Mouse (Mus musculus) mesoderm, embryonic 11.5 days (tissue): ENCODE measurements around the gene Dusp14.

Experiments used
- DNase-seq: peaks from one replicate; pipeline ENCODE4 v3.0.0-alpha.2; 2012; ENCODE audit warnings: low read depth, low spot score

Dusp14 gene

DNA sequence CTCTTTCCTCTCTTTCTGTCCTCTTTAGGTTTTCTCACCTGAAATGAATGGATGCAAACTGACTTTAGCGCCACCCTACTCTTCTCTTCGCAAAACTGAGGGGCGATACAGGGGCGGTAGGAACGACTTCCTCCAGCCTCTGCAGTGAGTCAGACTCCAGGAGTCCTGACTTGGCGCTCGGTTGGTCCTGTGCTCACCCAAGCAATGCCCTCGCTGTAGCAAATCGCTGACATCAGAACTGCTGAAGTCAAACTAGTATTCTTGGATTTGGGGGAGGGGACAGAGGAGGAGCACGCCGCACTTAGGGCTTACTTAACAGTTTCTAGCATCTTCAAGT lies at the start of gene Dusp14:
TSS of gene Dusp14 (minus strand) at position 228 of the 337 bp plus-strand sequence.
- no peak for DNase-seq

DNA sequence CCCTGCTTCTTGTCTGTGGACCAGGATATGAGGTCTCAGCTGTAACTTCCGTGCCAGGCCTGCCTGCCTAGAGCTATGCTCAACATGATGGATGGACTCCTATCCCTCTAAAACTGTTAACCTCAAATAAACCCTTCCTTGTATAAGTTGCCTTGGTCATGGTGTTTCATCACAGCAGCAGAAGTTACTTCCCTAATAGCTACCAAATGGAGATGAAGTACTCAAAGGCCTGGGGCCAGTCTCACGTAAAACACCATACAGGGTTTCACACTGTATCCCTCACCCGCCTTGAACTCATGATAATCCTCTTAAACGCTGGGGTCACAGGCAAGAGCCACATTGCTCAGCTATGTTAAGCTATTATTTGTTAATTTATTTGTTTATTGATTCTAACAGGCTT lies 48.4 kb upstream of the Dusp14 start:
- DNase-seq: no peak

DNA sequence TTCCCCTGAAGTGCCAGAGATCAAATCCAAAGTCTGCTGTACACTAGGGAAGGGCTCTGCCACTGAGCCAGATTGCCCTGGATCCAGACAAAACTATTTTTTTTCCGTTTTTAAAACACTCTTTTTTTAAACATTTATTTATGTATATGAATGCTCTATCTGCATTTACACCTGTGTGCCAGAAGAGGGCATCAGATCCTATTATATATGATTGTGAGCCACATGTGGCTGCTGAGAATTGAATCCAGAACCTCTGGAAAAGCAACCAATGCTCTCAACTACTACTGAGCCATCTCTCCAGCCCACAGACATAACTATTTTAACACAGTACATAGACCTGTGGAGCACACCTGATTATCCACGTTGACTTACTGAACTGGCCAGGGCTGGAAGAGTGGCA lies 47.2 kb upstream of the Dusp14 start:
- no peak for DNase-seq

DNA sequence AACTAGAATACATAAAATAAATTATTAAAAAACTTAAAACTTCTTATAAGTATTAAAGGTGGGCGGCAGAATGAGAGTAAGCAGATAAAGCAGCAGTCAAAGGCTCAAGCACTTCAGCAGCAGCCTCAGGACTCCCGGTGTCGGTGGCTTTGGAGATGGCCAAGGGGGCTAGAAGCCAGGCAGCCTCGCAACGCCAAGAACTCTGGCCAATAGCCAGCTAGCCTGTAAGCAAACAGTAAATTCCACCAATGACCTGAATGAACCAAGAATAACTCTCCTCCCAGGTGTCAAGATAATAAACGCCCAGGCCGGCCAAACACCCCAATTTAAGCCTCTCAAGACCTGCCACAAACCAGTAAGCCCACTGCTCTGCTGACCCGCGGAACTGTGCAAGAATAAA lies 46.6 kb upstream of the Dusp14 start:
- DNase-seq: no peak

DNA sequence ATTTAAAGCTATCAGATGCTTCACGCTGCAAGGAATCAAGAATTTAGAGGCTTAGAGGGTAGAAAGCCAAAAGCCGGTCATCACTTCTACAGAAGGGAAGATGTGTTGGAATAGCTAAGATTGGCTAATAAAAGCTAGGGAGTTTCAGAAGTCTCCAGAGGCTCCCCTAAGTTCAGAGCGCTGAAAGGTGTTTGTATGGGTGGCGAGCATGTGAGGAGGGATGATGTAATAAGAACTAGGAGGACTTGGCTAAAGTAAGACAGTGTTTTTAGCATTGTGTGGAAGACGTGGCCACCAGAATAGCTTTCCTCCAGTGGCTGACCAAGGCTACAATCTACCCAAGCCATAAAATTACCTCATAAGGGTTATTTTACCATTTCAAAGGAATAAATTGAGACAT lies 44.6 kb upstream of the Dusp14 start:
- no peak for DNase-seq

DNA sequence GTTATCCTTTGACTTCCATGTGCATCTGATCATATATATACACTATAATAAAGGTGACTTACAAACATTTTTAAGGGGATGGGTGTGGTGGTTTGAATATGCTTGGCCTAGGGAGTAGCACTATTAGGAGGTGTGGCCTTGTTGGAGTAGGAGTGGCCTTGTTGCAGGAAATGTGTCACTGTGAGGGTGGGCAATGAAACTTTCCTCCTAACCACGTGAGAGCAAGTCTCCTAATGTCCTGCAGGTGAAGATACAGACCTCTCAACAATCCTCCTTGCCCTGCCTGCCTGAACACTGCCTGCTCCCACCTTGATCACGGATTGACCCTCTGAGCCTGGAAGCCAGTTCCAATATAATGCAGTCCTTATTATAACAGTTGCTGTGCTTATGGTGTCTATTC lies 38.1 kb upstream of the Dusp14 start:
- no peak for DNase-seq

DNA sequence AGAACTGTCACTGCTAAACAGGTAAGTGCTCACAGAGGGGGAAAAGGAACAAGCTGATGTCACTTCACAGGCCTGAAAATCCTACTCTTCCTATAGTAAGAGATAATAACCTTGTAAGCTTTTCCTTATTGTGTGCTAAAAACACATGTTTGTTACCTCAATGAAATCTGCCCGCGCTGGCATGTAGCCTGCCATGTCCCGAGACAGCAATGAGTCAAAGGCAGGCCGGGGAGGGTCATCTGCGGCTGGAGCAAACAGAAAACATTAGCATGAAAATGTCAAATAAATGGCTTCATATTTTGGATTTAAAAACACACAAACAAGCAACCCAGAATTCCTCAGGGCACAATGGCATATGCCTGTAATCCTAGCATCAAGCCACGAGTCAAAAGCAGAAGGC lies 35.0 kb upstream of the Dusp14 start:
- no peak for DNase-seq

DNA sequence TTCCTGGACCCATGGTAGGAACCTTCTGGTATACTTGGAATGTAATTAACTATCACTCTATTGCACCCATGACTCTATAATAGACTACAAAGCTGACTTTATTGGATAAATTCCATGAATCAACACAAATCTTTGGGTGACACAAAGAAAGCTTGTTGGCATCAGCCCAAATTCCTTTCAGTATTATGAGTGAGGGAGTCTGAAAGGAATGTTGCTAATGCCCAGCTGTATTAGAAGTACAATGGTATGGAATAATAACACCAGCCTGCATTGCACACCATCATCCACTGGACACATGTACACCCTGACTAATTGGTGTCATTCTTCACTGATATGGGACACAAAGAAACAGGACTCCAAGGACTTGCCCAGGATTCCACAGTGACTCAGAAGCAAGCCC lies 32.1 kb upstream of the Dusp14 start:
- no peak for DNase-seq

DNA sequence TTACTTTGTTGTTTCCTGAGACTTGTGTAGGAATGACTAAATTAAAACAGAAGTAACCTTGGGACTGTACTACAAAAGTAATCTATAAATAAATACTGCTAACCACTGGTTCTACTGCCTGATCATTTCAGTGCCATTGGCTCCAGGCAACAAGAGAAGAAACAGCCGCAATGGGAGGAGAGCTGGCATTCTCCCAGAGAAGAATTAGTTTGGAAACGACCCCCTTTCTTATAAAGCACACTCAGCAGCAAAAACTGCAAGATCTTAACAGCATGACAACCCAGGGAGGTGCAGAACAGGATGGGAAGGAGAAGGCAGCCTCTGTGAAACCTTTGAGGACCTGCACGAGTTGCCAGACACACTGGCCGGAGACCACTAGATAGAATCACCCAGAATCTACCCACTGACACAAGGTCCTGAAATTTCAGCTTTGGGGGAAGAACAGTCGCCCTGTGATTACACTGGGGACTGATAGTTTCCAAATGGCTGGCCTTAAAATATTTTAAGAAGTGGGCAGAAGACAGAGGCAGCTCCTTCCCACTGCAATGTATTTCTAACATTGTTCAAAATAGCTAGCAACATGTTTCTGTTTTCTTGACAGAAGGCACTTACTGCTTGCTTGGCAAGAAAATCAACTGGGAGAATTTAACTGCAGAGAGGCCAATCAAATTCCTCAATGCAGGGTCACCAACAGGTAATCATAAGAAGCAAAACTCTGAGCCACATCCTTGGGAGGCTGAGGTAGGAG lies 28.4 kb upstream of the Dusp14 start:
- DNase-seq: no peak

DNA sequence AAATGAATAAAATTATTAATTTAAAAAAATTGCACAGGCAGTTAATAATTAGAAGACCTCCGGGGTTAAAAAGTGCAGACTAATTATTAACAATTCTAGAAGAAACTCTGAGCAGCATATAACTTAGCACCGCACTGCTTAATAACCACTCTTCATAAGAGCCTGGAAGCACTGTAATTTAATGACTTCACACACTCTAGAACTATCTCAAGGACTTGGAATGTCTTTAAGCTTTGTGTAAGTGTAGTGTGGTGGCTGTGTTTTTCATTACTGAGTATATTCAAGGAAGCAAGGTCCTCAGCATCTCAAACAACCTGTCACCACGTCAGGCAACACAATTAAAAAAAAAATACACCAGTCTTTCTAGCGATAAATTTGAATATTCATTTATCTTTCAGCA lies 26.0 kb upstream of the Dusp14 start:
- DNase-seq: no peak

DNA sequence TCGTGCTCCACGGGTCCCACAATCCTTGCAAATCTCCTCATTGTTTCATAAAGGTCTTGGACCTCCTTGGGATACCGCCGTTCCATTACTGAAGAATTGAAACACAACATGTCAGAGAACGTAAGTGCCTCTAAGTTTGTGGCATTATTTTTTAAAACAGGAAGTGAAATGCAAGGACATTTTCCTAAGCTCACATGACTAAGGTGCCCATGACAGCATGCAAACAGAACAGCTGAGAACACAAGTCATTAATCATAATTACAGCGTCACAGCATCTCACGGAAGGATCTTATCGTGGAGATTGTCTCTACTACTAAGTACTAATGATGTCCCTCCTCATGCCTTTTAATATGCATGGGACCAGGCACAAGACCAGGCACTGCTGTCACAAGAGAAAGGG lies 21.5 kb upstream of the Dusp14 start:
- DNase-seq: no peak

DNA sequence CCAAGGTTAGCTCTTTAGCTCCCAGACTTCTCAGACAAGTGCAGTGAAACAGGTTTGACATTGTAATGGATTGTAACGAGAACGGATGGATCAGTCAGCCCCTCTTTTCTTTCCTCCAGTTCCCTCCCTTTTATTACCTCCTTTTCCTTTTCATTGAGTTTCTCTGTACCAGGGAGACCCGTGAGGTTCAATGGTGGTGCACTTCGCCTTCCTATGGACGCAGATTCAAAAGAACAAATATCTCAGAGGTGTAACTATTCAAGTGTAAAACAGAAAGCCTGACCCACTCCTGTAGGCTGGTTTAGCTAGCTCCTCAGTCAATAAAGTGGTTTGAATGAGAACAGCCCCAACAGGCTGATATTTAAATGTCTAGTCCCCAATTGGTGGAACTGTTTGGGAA lies 12.8 kb upstream of the Dusp14 start:
- DNase-seq: no peak

DNA sequence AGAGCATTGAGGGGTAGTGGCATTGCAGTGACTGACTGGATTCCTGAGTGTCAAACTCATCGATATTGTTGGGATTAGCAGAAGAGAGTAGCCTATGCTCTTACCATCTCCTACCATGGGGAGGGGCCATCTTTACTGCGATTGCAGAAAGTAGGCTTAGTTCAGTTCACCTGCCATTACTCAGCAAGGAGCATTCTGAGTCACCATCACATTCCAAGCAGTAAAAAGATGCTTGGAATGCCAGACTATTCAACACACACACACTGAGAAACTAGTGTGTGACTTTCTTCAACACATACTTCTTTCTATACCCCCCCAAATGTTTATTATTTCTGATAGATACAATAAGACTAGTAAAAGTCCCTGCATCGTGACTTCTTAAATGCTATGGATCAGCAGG lies 11.3 kb upstream of the Dusp14 start:
- DNase-seq: no peak

DNA sequence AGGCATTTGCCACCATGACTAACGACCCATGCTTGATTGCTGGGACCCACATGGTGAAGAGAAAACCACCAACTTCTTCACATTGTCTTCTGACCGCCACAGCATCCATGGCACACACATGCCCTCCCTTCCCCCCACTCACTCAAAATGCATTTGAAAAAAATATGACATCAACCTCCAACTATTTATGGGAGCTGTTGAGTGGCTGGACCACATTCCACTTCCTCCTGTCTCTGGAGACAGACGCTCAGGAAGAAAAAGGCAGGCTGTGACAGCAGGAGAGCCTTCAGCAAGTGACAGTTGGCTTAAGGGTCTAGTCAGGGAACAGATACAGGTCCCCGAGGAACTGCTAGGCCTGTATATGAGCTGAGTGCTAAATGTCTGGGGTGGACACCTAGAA lies 10.8 kb upstream of the Dusp14 start:
- DNase-seq: no peak

DNA sequence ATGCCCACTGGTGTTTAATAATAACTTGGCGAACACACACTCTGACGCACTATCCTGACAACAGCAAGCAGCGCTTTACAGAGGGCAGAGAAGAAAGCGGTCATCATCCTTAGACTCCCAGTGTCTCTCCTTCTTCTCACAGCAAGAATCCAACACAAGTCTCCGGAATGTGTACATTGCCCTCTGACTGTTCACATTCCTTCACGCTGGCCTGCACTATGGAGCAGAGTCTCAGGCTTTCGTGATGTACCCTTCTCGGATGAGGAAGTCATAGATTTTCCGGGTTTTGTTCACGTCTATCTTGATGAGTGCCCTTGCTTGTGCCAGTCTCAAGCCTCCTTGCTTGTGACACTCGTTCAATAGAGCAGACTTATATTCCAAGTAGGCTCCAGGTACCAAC lies 10.3 kb upstream of the Dusp14 start:
- no peak for DNase-seq

DNA sequence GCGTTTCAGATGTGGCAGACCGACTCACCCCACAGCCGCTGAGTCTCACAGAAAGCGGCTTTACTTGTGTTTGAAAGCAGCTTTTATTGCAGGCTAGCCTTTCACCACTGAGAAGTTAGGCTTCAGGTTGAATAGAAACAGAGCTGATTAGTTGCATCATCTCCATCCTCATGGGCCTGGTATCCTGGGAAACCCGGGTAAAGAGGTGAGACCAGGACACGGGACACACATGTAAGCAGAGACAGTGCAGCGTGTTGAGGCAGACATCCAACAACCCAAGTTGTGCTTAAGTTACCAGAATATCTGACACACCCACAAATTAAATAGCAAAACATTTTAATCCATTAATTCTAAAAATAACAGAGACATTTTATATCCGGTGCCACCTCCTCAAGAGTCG lies 9.5 kb upstream of the Dusp14 start:
- DNase-seq: no peak

DNA sequence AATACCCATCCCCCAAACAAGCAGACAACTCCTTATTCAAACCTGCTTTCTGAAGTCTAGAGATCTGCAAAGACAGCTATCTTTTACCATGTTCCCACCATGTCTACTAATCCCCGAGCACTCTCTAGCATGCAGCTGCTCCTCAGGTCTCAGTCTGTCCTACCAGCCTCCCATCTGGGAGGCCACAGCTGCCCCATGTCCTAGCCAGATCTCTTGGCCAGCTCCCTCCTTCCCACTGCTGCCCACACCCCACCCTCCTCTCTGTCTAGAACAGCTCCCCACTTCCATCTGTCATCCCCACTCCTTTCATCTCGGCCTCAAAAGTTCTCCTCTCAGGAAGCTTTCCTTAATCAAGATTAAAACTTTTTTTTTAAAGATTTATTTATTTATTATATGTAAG lies 7.9 kb upstream of the Dusp14 start:
- no peak for DNase-seq

DNA sequence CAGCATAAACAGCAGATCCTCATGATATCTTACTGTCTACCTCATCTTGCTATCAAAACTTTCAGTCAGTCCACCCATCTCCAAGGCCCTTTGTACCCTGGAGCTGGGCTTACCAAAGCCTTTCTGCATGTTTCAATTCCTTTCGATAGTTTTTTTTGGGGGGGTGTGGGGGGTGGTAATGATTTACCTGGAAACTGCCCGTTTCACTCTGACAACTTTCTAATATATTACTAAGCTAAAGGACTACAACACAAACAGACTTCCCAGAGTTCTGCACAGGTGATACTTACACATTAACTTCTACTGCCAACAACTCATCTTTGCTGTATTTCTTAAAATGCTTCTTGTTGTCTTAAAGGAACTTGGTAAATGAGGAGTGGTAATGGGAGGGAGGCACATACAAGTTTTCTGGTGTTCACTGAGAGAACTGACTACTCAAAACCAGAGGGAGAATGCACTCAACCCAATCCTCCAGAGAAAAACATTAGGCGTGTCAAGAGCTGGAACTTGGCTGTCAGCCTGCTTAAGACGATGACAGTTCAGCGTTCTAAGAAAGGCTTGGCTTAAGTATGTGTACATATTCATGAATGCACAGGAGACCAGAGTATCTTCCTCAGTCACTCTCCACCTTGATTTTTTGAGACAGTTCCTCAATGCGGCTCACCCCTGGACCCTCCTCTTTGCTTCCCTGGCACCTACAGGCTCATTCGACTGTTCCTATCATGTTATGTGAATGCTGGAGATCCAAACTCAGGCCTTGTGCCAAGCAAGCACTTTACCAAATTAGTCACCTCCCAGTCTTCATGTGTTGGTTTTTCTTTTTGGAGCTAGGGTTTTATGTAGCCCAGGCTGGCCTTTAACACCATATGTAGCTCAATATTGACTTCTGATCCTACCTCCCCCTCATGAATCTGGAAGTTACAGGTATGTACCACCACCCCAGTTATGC lies 5.0 kb upstream of the Dusp14 start:
- no peak for DNase-seq

DNA sequence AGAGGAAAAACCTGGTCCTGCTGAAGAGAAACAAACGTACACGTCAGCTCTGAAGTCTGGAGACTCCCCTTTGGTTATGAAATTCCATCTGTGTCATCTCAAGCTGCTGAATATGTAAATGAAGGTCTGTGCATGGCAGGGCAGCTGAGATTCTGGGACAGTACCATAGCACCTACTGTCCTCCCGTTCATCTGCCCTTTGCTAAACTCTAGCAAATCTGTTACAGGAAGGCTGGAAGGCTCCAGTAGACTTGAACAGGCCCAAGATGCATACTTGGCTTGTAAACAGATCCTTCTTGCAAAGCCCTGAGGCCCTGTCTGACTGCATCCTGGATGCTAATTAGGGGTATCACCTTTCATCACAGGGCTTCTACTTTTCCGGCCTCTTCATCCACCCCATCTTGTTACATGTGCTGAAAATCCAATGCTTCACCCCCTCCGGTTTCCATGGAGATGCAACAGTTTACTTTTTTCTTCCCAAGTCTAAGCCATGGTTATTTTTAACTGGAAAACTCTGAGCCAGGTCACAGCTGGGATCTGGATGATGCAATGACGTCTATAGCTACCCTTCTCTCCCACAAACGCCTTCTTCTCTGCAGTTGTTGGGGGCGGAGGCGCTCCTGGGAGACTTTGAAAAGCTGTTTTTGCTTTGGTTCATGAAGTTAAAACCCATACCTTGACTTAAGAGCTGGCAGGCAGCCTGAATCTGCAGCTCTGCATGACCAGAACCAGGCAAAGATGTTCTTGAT lies 4.0 kb upstream of the Dusp14 start:
- DNase-seq: no peak

DNA sequence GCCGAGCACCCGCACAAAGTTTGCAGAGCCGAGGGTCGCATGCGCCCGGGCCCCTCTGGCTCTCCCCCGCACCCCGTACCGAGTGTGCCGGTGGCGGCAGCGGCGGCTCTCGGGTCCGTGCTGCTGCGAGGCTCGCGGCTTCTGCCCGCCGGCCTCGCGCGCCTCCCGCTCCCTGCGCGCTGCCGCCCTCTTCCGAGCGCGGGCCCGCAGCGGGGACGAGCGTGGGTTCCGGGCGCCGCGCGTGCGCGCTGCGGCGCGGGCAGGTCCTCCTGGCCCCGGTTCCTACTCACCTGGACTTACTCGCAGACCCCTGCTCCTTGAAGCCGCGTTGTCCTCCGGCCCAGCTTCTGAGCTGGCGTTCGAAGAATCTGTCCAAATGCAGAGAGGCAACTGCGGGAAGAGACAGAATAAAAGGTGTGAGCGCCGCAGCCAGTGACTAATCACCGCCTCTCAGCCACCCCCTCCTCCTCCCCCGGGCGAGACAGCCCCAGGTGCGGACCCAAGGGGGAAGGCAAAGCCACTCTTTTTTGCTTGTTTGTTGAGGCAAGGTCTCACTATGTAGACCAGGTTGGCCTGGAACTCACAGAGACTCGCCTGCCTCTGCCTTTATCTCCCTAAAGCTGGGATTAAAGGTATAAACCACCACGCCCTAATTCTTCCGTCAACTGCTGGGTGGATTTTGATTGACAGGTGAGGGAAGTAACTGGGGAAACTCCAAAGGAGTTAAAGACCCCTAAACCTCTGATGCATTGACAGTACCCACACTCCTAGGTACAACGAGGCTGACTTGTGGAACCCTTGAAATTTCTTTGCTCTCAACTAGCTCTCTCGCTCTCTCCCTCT lies 649 bp downstream of the Dusp14 start:
- DNase-seq: no peak

DNA sequence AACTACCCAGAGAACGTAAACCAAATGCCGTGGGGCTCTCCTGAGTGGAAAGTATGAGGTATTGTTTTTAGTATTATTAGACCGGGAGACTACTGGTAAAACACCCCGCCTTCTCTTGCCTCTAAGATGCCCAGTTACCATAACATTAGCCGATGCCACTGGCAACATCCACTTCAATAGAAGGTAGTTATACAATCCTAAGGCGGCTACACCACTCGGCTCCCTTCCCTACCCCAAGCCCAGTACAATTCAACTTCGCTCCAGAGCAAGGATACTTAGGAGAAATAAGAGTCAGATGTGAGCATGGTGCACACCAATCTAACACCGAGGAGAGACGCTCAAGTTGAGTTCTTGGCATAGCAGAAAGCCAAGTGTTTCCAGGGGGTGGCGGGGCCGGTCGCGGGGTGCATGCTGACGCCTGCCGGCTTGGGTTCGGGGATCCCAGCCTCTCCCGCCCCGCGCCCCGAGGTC lies 1.3 kb downstream of the Dusp14 start:
- DNase-seq: no peak
